Mouse (Mus musculus) heart, adult 8-10 months (tissue): ENCODE measurements around the gene Unc79. TPM values are rescaled to one million over a fixed set of nuclear protein-coding genes. Genes with fewer than 3 reads are reported as not detected.
A peak's percentile ranks its signal among the peaks of the same experiment; 100 is the strongest.

ENCODE experiments used
- DNase-seq: peaks from one replicate; pipeline ENCODE4 v3.0.0; 2022; ENCODE audit warnings: low spot score
- total RNA-seq, 4 experiments: library from RNA; stranded (reverse); gene quantifications; 2 replicates each; pipeline ENCODE4 v1.2.4; 2022

The Unc79 gene
- total RNA-seq, 4 experiments from 2014 or later, result 0.06 to 0.08 TPM; not detected in 2

DNA sequence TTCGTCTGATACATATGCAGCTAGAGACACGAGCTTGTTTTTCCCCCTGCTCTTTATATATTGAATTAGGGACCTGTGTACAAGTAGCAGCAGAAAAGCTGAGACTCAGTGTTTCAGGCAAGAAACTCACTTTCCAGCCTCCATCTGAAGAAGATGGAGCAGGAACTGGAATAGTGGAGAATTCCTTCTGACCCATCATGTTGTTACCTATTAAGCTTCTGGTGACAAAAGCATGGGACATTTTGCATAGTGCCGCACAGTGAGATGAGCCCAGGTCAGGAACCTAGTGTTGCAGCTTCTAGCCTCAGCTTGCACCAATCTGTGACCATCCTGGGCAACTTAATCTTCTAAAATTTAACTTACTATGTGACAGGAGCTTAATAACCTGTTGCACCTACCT is 92.7 kb downstream of the Unc79 start:
- DNase-seq, result no peak

DNA sequence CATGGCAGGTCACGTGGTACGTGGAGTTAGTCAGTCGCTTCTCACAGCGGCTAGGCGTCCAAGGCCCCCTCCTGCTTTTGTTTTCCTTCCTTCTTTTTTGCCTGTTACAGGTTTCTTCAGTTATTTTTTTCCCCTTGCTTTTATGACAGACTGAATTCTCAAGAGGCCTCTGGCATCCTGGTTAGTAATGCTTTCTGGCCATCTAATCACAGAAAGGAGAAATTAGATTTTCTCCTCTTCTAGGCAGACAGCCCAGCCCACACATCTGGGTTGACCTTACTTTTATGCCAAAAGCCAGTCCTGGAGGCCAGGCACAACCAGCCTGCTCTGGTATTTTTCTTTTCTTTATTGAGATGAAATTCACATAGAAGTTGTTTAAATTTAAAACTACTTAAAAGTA is 94.1 kb downstream of the Unc79 start:
- no peak for DNase-seq

DNA sequence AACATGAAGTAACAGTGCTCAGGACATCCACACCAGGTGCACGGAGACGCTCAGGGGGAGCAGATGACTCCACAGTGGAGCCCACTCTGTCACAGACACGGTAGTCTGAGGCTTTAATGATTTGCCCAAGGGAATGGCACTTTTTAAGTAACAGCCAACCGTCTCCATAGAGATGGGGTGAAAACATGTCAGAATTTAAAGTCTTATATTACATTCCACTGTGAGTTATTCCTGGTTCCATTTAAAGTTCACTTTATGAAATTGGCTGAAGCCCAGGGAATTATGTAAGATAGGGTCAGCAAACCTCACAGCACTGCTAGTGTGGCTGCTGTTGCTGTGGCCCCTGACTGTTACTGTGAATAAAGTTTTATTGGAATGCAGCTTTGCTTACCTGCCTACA is 95.8 kb downstream of the Unc79 start:
- DNase-seq, result no peak

DNA sequence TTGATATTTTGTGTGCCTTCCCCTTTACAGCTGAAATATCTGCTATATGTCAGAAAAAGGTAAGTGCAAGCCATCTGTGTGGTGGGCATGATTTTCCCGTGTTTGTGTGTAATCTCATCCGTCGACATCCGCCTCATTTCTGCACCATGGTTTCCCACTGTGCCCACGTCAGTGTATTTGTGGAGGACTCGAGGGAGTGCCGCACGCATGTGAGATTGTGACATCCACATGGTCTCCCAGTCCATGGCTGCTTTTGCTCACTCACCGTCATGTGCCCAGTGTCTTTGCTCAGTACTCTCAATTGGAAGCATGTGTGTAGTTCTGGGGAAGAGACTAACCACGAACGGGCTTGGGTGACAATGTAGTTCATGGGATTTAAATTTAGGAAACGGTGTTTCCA is 101.2 kb downstream of the Unc79 start:
- no peak for DNase-seq

DNA sequence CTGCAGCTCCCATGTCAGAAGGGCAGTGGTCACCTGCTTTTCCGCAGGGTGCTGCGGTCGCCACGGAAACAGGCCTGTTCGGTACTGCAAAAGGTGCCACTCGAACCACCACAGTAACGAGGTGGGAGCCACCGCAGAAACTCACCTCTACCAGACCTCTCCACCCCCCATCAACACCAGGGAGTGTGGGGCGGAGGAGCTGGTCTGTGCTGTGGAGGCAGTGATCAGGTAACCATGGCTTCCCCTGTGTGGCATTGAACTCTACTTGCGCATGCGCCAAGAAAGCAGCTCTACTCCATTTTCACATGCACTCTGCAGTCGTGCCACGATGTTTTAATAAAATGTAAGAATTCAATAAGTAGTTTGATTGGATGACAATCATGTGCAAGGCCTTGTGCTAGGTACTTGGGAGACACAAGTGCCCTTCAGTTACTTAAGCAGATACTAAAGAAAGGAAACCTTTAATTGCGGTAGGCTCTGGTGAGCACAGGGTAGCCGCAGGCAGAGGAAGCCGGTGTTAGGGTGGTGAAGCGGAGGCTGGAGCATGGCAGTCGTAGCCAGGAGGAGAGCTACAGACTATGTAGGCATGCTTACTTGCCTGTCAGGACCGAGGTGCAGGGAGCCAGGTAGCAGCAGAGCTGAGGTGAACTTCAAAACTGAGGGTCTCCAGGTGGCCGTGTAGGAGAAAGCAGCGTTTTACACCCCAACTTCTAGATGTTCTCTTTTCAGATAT is 110.8 kb downstream of the Unc79 start:
- DNase-seq, result no peak

DNA sequence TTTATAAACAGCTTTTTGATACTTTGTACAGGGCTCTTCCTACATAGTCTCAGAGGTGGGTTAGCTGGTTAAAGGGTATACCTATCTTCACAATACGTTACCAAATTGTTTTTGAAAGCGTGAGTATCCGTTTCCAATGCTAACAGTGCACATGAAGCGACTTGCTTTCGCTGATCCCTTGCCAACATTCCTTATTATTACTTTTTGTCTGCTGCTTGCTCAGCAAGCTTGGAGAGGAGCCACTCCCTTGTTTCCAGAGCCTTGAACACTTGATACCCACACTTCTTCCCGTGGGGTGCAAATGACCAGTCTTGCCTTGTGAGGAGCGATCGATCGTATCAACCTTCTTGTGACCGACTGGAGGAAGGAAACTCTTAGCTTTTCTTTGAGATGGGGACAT is 112.1 kb downstream of the Unc79 start:
- DNase-seq, result no peak

DNA sequence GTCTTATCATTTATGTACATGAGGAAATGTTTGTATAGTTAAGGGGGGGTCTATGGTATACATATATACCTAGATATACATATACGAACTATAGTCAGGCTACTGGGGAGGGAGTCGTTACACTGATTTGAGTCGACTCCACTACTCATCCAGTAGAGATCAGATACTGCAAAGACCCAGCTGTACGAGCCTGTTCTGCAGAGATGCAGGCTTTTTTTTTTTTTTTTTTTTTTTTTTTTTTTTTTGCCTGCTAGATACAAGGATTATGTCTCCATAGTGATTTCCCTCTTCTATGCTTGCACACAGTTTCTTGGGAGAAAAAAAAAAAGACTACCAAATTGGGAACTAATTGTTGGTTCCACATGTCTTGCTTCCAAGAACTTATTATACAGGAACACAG is 113.5 kb downstream of the Unc79 start:
- DNase-seq, result no peak

DNA sequence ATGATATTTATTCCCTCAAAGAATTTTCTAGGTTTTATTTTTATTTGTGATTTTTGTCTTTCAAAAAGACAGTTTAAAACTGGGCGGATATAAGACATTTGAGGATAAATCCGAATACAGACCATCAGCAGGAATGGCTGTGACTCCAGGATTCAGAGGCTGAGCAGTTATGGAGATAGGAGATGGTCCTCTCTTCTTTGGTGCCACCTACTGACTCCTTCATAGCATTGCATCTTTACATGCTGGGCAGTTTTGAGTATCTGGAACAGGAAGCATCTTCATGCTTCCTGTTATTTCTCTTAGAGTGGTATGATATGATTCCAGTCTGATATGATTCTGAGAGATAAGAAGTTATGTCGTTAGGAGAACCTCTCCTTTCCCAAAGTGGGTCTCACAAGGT is 116.3 kb downstream of the Unc79 start:
- DNase-seq, result peak; percentile 35

DNA sequence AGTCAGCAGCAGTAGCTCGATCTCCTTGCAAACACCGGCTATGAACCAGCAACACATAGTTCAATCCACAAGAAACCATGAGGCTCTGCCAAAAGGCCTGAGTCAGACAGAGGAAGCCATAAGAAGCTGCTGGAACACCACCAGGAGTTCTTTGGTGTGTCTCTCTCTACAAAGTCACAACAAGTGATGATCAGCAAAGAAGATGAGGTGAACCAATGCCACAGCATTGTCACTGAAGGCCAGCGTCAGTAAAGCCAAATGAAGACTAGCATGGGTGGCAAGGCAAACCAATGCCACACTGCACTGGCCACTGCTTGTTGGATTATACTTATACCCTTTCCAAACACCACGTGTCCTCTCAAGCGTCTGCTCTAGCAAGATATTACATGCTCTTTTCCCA is 119.5 kb downstream of the Unc79 start:
- DNase-seq, result no peak

DNA sequence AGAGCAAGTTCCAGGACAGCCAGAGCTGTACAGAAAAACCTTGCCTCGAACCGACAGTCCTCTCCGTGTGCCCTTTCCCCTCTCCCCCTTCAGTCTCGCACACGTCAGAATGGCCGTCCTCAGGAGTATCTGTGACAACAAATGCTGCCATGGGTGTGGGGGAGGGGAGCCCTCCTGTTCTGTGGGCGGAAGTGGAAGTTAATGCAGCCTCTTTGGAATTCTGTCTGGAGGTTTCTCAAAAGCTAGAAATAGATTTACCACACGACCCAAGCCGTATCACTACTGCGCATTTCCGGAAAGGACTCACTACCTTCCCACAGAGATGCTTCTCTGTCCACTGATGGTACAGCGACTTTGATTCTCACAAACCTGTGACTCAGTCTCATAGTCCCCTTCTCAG is 120.9 kb downstream of the Unc79 start:
- DNase-seq, result no peak

DNA sequence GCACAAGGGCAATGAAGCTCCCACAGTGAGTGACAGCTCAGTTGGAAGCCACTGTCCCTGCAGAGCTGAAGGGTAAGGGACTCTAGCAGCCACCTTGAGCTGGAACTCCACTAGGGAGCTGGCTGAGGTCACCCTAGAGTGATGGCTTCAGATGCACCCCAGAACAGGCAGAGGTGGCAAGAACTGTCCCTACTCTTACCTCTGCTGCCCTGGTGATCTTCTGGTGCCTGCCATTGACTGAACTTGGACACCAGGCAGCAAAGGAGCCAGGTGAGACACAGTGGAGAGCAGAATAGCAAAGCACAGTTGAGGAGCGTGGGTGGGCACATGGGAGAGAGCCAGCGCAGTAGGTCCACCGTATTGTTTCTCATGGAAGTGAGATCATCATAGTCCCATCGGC is 125.3 kb downstream of the Unc79 start:
- DNase-seq, result no peak

DNA sequence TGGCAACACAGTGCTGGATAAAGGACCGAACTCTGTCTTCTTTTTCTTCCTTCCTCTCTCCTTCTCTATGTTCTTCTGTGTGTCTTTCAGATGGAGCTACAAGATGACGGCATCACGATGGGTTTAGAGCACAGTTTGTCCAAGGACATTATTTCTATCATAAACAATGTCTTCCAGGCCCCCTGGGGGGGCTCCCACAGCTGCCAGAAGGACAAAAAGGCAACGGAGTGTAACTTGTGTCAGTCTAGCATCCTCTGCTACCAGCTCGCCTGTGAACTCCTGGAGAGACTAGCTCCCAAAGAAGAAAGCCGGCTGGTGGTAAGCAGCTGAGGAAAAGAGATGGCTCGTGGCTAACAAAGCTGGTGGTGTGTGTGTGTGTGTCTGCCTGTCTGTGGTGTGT is 130.1 kb downstream of the Unc79 start:
- no peak for DNase-seq

DNA sequence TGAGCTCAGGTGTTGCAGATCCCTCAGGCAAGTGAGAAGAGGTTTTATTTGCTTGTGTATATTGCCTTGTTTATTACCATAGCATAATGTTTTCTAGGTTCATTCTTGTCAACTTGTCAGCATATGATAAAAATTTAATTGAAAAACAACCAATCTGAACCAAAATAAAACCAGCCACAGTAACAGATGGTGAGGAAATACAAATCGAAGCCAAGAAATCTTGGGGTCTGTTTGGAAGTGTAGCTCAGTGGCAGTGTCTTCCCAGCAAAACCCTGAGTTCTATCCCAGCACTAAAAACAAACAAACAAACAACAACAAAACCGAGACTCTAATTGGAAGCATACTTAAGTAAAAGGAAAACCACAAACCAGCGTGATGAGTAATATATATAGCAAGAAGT is 131.4 kb downstream of the Unc79 start:
- no peak for DNase-seq

DNA sequence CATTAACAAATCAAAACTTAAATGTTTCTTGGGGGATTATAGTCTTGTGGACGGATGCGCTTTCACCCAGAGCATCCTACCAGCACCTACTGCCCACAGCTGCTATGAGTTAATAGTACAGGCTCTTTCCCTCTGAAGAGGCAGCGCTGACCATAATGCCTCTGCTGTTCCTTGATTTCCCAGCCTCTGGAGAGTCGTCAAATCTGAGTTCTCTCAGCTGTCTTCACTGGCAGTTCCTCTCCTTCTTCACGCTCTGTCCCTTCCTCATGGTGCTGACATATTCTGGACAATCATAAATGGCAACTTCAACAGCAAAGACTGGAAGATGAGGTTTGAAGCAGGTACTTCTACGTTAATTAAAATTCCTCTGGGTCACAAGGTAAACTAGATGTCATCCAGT is 143.2 kb downstream of the Unc79 start:
- DNase-seq, result no peak

DNA sequence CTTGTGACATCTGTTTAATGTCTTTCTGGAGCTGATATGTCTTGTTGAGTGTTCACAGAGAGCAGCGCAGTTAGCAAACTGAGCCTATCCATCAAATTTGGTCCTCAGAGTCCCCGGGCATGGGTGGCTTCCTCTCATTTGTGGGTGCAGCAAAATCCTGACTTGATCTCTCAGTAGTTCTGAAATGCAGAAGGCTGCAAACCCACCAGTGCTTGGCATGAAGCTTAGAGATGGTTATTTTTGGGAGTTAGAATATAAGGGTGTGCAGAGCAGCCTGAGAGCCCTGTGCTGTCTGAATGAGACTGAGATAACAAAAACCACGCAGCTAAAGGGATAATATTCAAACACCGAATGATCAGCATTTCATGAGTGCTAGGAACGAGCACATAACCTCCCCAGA is 146.5 kb downstream of the Unc79 start:
- DNase-seq, result no peak

DNA sequence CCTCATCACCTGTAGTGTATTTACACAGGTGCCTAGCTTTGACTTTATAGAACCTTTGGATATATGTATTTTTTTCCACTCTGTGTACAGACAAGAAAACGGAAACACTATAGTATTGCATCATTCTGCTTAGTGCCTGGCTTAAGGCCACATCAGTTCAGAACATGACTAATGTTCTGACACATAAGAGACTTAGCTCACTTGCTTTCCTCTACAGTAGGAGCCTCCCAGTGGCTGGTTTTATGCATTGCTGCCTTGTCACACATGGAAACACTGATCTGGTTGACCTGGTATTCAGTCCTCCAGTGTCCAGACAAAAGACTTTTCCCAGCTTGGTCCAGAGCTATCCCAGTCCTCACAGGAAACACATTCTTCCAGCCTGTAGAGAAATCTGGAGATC is 150.5 kb downstream of the Unc79 start:
- DNase-seq, result peak; percentile 7

DNA sequence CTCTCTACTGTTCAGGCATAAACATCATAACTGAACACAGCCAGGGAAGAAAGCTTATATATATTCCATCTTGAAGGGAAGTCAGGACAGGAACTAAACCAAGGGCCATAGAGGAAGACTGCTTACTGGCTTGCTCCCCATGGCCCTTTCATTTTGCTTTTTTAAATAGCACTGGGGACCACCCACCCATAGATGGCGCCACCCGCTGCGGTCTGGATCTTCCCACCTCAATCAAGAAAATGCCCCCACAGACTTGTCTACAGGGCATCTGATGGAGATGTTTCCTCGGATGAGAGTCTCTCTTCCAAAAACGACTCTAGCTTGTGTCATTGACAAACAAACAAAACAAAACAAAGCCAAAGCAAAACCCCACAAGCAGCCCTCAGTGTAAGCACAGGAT is 151.4 kb downstream of the Unc79 start:
- DNase-seq, result no peak

DNA sequence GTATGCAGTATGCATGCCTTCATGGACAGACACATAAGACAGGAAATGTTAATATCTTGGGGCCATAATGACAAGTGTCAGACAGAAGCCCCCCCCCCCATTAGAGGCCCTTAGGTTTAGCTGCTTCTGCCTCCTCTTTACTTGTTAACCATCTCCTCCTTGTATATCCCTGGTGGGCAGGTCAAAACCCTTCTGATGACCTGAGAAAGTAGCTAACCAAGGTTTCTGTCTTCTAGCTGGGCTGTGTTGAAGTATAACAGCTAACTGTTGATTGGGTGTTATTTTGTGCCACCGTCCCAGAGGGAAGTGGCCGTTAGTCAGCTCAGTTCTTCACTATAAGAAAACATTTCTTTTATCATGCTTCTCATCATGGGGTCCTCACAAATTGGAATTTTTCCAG is 154.4 kb downstream of the Unc79 start:
- no peak for DNase-seq

DNA sequence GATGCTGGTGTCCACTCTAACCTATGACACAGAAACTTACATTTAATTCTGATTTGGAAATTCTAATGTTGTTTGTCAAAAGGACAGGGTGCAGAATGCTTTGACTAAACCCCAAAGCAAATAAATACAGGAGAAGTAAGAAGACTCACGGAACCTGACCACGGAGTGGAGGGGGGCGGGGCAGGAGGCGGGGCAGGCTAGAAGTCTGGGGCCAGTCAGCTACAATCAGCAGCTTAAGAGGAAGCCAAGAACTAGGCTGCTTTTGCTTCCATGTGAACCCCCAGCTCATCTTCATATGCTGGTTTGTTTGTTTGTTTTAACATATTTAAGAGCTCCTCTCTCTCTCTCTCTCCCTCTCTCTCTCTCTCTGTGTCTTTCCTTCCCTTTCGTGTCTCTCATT is 154.9 kb downstream of the Unc79 start:
- DNase-seq, result no peak

DNA sequence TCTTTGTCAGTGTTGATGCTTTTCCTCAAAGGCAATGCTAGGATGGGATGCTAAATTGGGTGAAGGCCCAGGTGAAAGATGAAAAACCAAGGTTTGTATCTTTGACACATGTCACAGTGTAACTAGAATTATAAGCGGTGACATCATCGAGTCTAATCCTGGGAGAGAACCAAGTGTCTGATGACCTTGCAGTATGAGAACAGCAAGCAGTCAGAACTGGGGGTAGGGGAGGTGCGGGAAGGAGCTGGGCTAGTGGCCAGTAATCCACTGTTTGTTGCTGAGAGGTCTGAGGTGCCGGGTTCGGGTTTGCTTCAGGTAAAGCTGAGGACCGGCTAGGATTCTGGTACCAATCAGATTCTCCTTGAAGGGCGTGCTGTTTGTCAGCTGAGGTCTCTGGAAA is 160.6 kb downstream of the Unc79 start:
- DNase-seq, result peak; percentile 4

DNA sequence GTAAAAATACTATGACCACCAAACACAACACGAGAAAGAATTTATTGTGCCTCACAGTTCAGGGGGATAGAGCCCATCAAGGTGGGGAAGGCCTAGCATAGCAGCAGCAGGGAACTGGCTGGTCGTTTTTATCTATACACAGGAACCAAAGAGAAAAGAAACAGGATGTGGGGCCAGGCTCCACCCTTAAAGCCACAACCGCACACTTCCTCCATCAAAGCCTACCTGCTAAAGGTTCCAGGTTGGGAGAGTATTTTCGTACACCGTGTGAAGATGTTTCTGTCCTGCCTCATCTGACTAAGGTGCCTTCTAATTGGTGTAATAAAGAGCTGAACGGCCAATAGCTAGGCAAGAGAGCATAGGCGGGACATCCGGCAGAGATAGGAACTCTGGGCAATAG is 168.0 kb downstream of the Unc79 start:
- no peak for DNase-seq

DNA sequence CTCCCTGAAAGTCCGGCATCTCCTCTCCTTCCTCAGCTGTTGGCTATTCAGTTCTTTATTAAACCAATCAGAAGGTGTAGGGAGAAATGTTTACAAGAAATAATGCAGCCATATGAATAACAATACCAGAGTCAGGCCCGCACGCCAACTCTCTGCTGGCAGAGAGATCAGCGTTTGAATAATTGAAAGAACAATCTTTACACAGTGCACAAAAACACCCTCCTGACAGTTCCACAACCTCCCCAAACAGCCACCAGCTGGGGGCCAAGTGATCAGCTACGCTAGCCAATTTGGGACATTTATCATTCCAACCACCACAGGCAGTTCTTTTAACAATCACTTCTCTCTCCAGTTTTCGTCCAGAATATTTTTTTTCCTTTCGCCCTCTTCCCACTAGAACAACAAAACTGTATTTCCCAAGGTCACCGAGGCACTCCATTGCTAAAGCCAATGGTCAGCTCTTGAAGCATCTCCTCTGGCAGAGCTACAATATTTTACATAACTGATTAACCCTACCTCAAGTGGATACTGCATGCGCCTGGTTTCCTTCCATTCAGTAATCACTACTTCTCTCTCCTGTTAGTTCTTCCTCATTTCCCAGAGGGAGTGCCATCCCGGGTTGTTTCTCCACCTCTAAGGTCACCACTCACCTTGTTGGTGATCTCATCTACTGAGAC is 169.0 kb downstream of the Unc79 start:
- no peak for DNase-seq

DNA sequence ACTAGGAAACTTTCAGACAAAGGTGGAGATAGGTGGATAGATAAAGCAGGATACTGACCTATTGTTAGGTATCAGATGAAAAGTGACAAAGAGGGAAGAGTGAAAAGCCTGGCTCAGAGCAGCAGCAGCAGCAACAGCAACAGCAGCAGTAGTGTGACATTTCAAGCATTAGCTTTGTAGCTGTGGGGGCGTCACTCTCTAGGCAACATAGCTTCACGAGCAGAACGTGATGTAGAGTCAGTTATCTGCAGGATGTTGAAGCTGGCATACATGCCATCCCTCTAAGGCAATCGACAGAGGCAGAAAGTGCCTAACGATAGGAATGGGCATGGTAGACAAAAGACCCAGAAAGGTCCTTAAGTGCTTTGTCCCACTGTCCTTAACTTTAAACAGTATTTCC is 173.3 kb downstream of the Unc79 start:
- no peak for DNase-seq

DNA sequence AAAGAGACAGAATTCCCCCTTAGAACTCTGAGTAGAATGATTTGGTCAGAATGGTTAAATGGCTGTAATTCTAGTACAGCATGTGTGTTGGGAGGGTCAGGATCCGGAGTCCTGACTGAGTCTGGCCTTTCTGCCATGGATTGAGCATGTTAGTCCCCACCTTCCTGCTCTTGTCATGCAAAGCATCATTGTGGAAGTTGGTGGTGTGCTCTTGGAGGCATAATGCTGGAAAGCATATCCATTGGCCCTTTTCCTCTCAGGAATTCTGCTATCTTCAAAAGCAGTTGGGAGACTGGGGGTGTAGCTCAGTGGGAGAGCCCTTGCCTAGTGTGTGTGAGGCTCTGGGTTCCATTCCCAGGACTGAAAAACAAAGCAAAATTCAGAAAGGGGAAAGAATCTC is 175.2 kb downstream of the Unc79 start:
- no peak for DNase-seq
